Comparison of ENCODE assay signal across 14 mouse cellular contexts in the genomic region with DNA sequence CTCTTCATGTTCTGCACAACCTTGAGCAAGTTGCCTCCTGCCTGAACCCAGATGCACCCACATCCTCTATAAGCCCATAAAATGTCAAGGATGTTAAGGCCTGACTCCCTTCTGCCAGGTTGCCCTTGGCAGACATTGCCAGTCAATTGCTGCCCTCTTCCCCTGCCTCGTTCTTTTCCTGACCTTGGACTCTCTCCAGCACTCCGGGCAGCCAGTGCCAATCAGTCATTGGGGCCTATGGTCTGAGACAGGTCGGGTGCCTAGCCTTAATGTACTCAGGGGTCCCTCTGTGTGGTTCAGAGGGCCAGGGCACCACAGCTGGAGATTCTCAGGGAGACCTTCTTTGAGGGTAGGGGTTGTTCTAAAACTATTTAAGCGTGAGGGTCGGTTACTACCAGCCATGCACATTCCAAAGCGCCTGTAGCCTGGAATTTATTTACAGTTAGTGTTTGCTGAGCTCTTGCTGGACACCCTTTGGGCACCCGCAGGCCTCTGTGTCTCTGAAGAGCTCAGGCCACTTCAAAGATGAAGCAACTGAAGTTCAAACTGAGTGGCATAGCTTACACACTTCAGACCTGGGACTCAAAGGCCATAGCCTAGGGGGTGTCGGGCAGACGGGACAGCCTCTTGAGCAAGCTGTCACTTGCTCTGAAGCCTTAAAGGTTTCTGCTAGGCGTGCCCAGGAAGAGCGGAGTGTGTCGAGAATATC. TPM values are rescaled to one million over a fixed set of nuclear protein-coding genes. Genes with fewer than 3 reads are reported as not detected.
DNase-seq lines count a peak whose midpoint lies in the region; ATAC-seq and TF ChIP-seq lines count a peak whose summit lies in the region.
"Had no signal": no experiment of that assay in that cellular context is flagged by ENCODE, and none has a peak within 500 bp of the region (broad histone marks: within the 10 kb centered on the region; RNA-seq: fewer than 3 reads in every experiment).

No protein-coding gene starts in this region.

- peaks cover 51% of the 10 kb centered on the region for H3K4me1 ChIP-seq in hindbrain, embryonic 11.5 days (replicated peaks; ENCODE audit: control insufficient read depth, insufficient read depth, low read length)
- peaks cover 82% of the 10 kb centered on the region for H3K4me1 ChIP-seq in hindbrain, embryonic 16.5 days (ENCODE audit: control insufficient read depth, insufficient read depth, low read depth, low read length)
- H3K4me1 ChIP-seq in testis, adult 2 months (ENCODE audit: control insufficient read depth, insufficient read depth, low read length) = peaks cover 6% of the 10 kb centered on the region
- H3K4me1 ChIP-seq in lung, embryonic 15.5 days = peaks cover 63% of the 10 kb centered on the region
- peaks cover 95% of the 10 kb centered on the region for H3K4me1 ChIP-seq in neural tube, embryonic 15.5 days

- no peak overlapping the region for H3K9ac ChIP-seq in hindbrain, embryonic 11.5 days (ENCODE audit: low read depth, low read length)
- no peak overlapping the region for H3K9ac ChIP-seq in hindbrain, embryonic 16.5 days (ENCODE audit: low read depth, low read length)
- no peak overlapping the region for H3K9ac ChIP-seq in lung, embryonic 15.5 days
- no peak overlapping the region; the same call in 1 of the 2 replicates for H3K9ac ChIP-seq in neural tube, embryonic 15.5 days (replicated peaks)
- H3K9ac ChIP-seq: embryonic facial prominence, embryonic 12.5 days had no signal

- H3K36me3 ChIP-seq in hindbrain, embryonic 11.5 days (ENCODE audit: control insufficient read depth, insufficient read depth, low read length) = no peaks in the 10 kb centered on the region
- H3K36me3 ChIP-seq in hindbrain, embryonic 16.5 days (ENCODE audit: control insufficient read depth, insufficient read depth, low read length) = no peaks in the 10 kb centered on the region
- H3K36me3 ChIP-seq in testis, adult 2 months (ENCODE audit: control insufficient read depth, insufficient read depth, low read length) = no peaks in the 10 kb centered on the region
- no peaks in the 10 kb centered on the region for H3K36me3 ChIP-seq in lung, embryonic 15.5 days
- H3K36me3 ChIP-seq in neural tube, embryonic 15.5 days = no peaks in the 10 kb centered on the region
- H3K36me3 ChIP-seq: embryonic facial prominence, embryonic 12.5 days had no signal

- DNase-seq in hindbrain, embryonic 11.5 days (ENCODE audit: low spot score) = no peak
- DNase-seq in testis, postnatal 10 days (ENCODE audit: low spot score) = no peak
- DNase-seq in cerebellum, postnatal 25 days = no peak
- DNase-seq in gastrocnemius, adult 18-20 months (ENCODE audit: low spot score) = no peak
- DNase-seq: gastrocnemius, postnatal 14 days; left cerebral cortex, postnatal 4 days; right cerebral cortex, postnatal 25 days; thymus, postnatal 14 days had no signal

- TF ChIP-seq CTCF in testis, adult 2 months (IDR thresholded peaks at IDR 0.05; ENCODE audit: control insufficient read depth, insufficient read depth, insufficient replicate concordance, low read depth, low read length) = no peak

- ATAC-seq in hindbrain, embryonic 11.5 days (ENCODE audit: low FRiP score) = no peak
- ATAC-seq in hindbrain, embryonic 16.5 days = no peak
- ATAC-seq in lung, embryonic 15.5 days (ENCODE audit: borderline replicate concordance, extremely low read depth, low FRiP score, low TSS enrichment) = no peak
- no peak for ATAC-seq in neural tube, embryonic 15.5 days (ENCODE audit: low FRiP score)
- ATAC-seq: Patski had no signal

- no peaks in the 10 kb centered on the region for H3K9me3 ChIP-seq in hindbrain, embryonic 11.5 days (ENCODE audit: control insufficient read depth, low read length)
- no peaks in the 10 kb centered on the region for H3K9me3 ChIP-seq in hindbrain, embryonic 16.5 days (ENCODE audit: control insufficient read depth, low read length)
- no peaks in the 10 kb centered on the region for H3K9me3 ChIP-seq in lung, embryonic 15.5 days
- no peaks in the 10 kb centered on the region for H3K9me3 ChIP-seq in neural tube, embryonic 15.5 days (replicated peaks)
- H3K9me3 ChIP-seq: embryonic facial prominence, embryonic 12.5 days had no signal

- no peak overlapping the region for H3K4me3 ChIP-seq in hindbrain, embryonic 11.5 days (ENCODE audit: low read depth, low read length)
- no peak overlapping the region for H3K4me3 ChIP-seq in hindbrain, embryonic 16.5 days (ENCODE audit: low read length)
- H3K4me3 ChIP-seq in testis, adult 2 months (ENCODE audit: control insufficient read depth, low read depth, low read length) = peak overlapping the region; percentile 18
- no peak overlapping the region for H3K4me3 ChIP-seq in lung, embryonic 15.5 days
- H3K4me3 ChIP-seq in neural tube, embryonic 15.5 days (replicated peaks) = no peak overlapping the region
- H3K4me3 ChIP-seq: embryonic facial prominence, embryonic 12.5 days had no signal

- H3K4me2 ChIP-seq in hindbrain, embryonic 11.5 days (replicated peaks; ENCODE audit: low read depth, low read length) = no peak overlapping the region
- no peak overlapping the region; the same call in 1 of the 2 replicates for H3K4me2 ChIP-seq in hindbrain, embryonic 16.5 days (ENCODE audit: low read length)
- no peak overlapping the region for H3K4me2 ChIP-seq in lung, embryonic 15.5 days
- peak overlapping the region; percentile 43 for H3K4me2 ChIP-seq in neural tube, embryonic 15.5 days
- H3K4me2 ChIP-seq: embryonic facial prominence, embryonic 12.5 days had no signal

- WGBS in hindbrain, embryonic 11.5 days = 58% methylated on average over 12 of the region's 12 CpGs
- 62% methylated on average over 12 of the region's 12 CpGs for WGBS in hindbrain, embryonic 16.5 days
- WGBS in lung, embryonic 15.5 days = 32% methylated on average over 12 of the region's 12 CpGs
- 47% methylated on average over 12 of the region's 12 CpGs for WGBS in neural tube, embryonic 15.5 days

- 0 out of 2 replicates have a peak overlapping the region, but pooled peaks have one; percentile 65 for H3K27ac ChIP-seq in hindbrain, embryonic 11.5 days (ENCODE audit: low read depth, low read length)
- no peak overlapping the region for H3K27ac ChIP-seq in hindbrain, embryonic 16.5 days (ENCODE audit: low read depth, low read length)
- no peak overlapping the region for H3K27ac ChIP-seq in testis, adult 2 months (ENCODE audit: control insufficient read depth, insufficient read depth, low read depth, low read length)
- 0 out of 2 replicates have a peak overlapping the region, but pooled peaks have one; percentile 15 for H3K27ac ChIP-seq in lung, embryonic 15.5 days
- H3K27ac ChIP-seq in neural tube, embryonic 15.5 days (replicated peaks) = no peak overlapping the region
- H3K27ac ChIP-seq: embryonic facial prominence, embryonic 12.5 days had no signal

- H3K27me3 ChIP-seq in hindbrain, embryonic 11.5 days (ENCODE audit: control insufficient read depth, insufficient read depth, low read length) = no peaks in the 10 kb centered on the region; the same call in 1 of the 2 replicates
- no peaks in the 10 kb centered on the region for H3K27me3 ChIP-seq in hindbrain, embryonic 16.5 days (replicated peaks; ENCODE audit: control insufficient read depth, insufficient read depth, low read length)
- no peaks in the 10 kb centered on the region; the same call in 1 of the 2 replicates for H3K27me3 ChIP-seq in testis, adult 2 months (ENCODE audit: control insufficient read depth, insufficient read depth, low read length)
- H3K27me3 ChIP-seq in lung, embryonic 15.5 days = peaks cover 27% of the 10 kb centered on the region
- H3K27me3 ChIP-seq in neural tube, embryonic 15.5 days (replicated peaks) = no peaks in the 10 kb centered on the region
- H3K27me3 ChIP-seq: Patski had no signal

- TF ChIP-seq POLR2A in testis, adult 2 months (IDR thresholded peaks at IDR 0.05; ENCODE audit: control insufficient read depth, low read depth, low read length) = no peak

RNA-seq across cellular contexts. Expression of a gene that starts 6.3 kb away (rescaled TPM):
- polyA plus RNA-seq in hindbrain, embryonic 11.5 days (2014; fragmentation: Nextera tagmentation; extraction: Ambion mirVana) = 4.8 and 6.5 TPM in 2 replicates
- 4.7 and 4.9 TPM in 2 replicates for polyA plus RNA-seq in hindbrain, embryonic 16.5 days (2015; fragmentation: Nextera tagmentation; extraction: Ambion mirVana)
- polyA plus RNA-seq in testis, adult 2 months (2012; rRNA removed) = 22.5 and 23.4 TPM in 2 replicates
- 2.1 TPM in 2 replicates for polyA plus RNA-seq in lung, embryonic 15.5 days (2015; fragmentation: Nextera tagmentation; extraction: Ambion mirVana)
- polyA plus RNA-seq in neural tube, embryonic 15.5 days (2015; fragmentation: Nextera tagmentation; extraction: Ambion mirVana) = 4.7 and 5.3 TPM in 2 replicates
- under 1 TPM; 0.33 to 0.66 TPM for total RNA-seq in gastrocnemius, adult 18-20 months (2021)

Comparison
In these comparisons a context has a peak if more than half of its experiments do, and no peak if none do; other contexts are left out.
1. H3K27ac ChIP-seq: peak in hindbrain, embryonic 11.5 days (single experiment) and lung, embryonic 15.5 days (single experiment); none in hindbrain, embryonic 16.5 days (single experiment), testis, adult 2 months (single experiment) and neural tube, embryonic 15.5 days (single experiment).